Mouse (Mus musculus) stomach, postnatal 0 days (tissue): ENCODE data around the gene Col25a1.

ENCODE experiments used
- CTCF ChIP-seq: IDR thresholded peaks from 2 replicates; pipeline ENCODE4 v1.5.1; 2016; ENCODE audit warnings: antibody characterized with exemption, low read depth, mild to moderate bottlenecking, moderate library complexity
- EP300 ChIP-seq: optimal IDR thresholded peaks from 2 replicates; pipeline ENCODE3; 2016; ENCODE audit warnings: antibody characterized with exemption

DNA sequence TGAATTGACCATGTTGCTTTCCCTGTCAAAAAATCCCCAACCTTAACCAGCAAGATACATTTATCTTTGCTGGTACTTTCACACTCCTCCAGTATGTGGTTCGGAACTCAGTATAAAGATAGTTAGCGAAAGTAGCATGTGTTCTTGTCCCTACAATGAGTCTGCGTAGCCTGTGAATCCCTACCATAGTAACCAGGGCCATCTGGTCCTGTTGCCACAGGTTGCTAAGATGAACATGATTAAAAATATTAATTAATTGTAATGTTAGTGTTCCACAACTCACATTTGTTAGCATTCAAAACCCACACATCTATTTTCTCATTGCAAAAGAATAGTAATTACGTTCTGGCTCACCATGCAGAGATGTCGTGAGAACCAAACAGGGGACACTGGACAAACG lies 434.3 kb downstream of the Col25a1 start:
- TF ChIP-seq CTCF, result no peak
- TF ChIP-seq EP300, result no peak
